Mouse (Mus musculus) effector memory CD4-positive, alpha-beta T cell, adult 7 months (primary cell): ENCODE data around the gene Use1. TPM values are rescaled to one million over a fixed set of nuclear protein-coding genes. Genes with fewer than 3 reads are reported as not detected.

Experiments used
- polyA plus RNA-seq: library from polyadenylated mRNA; unstranded; fragments of 100-300 nt; shearing (Covaris generic); gene quantifications from one replicate; pipeline ENCODE4 v1.2.1, GENCODE M21; 2017

Use1 gene
- polyA plus RNA-seq: 185 TPM

DNA sequence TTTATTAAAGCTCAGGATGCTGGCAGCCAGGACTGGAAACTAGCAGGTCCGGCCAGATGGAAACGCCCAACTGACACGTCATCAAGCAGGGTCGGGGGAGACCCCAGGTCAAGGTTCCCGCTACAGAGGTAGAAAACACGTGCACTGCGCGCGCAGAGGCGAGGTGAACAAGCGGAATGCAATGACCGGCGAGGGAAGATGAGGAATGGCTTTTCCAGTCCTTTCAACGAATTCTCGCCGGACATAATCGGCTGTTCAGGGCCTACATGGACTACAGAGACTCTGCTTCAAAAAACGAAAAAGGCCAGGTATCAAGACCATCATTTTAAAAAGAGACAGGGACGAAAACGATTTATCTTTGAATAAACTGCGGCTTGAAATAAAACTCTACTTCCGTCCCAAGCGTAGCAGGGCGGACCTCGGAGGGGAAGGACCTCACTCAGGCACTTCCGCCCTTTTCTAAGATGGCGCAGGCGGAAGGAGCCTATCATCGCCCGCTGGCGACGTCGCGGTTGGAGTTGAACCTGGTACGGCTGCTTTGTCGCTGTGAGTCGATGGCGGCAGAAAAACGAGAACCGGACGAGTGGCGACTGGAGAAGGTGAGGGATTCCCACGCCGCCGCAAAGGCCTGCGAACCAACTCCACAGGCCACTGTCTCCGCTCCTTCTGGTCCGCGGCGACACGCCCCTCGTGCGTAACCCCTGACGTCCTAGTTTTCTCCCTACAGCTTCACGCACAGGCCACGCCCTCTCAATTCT lies at the start of gene Use1:
Gene Use1 (plus strand): TSS at position 78 of the 758 bp plus-strand sequence.

DNA sequence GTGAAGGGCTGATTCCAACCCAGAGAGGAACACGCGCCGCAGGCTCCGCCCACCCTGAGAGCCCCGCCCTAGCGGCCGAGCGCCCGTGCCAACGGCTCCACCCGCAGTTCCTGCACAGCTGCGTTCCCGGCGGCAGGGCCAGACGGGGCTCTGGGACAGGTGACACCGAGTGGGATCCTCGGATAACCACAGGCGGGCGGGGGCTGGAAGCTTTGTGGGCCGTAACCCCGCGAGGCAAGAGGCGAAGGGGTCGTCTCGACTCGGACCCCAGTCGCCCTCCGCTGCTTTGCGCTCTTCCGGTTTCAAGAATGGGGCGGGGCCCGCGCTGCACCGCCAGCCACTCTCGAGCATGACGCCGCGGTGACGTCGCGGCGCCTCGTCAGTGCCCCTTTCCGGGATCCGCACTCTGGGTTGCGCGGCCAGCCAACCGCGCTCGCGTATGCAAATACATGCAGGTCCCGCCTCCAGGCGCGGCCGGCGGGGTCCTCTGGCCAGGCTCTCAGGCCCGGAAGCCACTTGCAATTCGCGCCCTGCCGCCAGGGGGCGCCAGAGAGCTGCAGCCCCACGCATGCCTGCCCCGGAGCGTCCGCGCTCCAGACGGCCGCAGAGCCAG lies 4.7 kb downstream of the Use1 start, which contains the start of gene Ocel1:
Gene Ocel1 (plus strand): TSS at position 63 of the 613 bp plus-strand sequence.

DNA sequence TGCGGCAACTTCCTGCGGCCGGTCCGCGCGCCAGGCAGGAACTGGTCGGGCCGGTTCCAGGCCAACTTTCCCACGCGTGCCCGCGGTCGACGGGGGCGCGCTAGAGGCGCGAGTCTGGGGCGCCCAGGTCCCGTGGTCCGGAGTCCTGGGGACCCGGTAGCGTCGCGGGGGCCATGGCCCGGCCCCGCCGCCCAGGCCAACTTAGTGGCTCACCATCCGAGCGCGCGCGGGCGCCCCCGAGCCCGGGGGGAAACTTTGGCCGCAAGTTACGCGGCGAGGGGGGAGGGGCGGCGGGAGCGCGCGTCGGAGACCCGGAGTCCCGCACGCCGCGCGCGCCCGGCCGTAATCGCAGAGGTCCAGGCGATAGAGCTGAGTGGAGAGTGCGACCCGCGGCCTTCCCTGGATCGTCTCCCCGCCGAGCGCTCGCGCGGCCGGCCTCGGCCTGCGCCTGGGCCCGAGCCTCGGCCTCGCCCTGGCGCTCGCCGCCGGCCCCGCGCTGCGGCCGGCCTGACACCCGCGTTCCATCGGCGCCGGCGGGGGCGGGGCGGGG lies 14.8 kb downstream of the Use1 start, which contains the start of gene Nr2f6:
Gene Nr2f6 (minus strand): TSS at position 540 of the 550 bp plus-strand sequence.

DNA sequence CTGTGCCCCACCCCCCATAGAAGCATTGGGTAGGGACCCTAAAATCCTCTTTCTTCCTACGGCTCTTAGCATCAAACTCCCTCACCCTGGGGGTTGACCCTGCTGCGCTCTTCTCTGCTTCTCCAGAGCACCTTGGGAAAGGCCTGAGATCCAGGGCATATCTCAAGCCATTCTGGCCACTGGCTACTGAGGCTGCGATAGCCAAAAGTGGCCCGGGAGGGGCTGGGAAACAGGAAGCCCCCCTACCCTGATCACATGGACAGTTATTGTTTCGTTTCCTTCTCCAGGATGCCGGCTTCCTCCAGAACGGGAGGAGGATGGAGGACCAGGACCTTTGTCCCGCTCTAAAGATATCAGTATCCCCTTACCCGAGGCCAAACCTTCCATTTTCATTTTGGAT lies 29.0 kb downstream of the Use1 start, which contains the start of gene Ushbp1:
Gene Ushbp1 (minus strand): TSS at position 174 of the 400 bp plus-strand sequence.

DNA sequence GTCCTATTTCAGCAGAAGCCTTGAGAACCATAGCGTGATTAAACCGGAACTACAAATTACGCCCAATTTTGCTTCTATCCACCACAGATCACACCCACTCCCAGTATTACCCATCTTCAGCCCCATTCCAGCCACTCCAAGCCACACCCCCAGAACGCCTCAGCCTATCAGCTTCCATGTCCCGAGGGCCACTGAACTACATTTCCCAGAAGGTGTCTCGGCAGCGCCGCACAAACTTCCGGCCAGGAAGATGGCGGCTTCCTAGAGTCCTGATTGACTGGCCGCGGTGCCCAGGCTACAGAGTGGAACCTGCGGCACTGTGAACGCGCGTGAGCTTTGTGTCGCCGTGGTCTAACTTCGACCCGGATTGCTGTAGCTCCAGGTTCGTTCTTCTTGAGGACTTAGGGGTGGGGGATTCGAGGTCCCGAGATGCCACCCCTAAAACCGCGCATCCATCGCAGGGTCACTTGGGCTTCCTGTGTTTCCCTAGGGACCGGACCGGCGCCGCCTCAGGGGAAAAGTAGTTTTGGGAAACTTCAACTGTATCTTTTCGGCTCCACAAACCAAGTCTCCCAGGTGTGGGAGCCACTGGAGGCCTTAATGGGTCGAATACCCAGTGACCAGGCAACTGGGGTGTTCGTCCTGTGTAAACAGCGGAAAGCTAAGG lies 30.1 kb downstream of the Use1 start, which contains the start of gene Babam1:
Gene Babam1 (plus strand): TSS at position 223 of the 667 bp plus-strand sequence.

DNA sequence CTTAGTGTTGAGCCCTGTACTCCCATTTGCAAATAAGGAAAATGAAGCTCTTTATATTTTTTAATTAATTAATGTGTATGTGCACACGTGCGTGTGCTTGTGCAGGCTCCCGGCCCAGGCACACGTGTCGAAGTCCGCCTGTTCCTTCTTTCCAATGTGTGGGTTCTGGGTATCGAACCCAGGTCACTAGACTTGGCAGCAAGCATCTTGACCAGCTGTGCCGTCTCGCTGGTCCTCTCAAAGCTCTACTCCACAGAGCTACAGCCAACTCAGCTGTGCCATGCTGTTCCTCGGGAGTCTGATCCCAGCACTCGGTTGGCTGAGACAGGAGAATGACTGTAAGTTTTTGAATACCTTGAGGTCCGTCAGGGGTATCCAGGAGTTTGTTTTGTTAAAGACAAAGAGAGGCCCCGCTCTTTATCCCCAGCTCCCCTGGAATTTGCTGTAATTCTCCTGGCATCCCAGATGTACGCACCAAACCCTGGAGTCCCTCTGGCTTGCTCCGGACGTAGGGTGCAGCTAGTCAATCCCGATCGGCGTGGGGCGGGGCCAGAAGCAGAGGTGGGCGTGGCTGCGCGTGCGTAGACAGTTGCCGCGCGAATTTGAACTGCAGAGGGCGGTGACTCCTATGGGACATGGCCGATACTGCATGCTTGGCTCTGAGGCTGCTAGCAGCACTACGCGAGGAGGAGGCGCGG lies 38.9 kb downstream of the Use1 start, which contains the start of gene Ankle1:
Gene Ankle1 (plus strand): TSS at position 610 of the 698 bp plus-strand sequence.

Other genes with a start within 250 kb of the Use1 start
- 54.4 TPM for gene Myo9b, start 94.1 kb upstream of the Use1 start, polyA plus RNA-seq
- 23.1 TPM for gene Haus8, start 93.9 kb upstream of the Use1 start, polyA plus RNA-seq
- 17.4 TPM for gene Ocel1, start 4.5 kb downstream of the Use1 start, polyA plus RNA-seq
- gene Nr2f6, start 15.1 kb downstream of the Use1 start, polyA plus RNA-seq: 7.6 TPM
- gene Ushbp1, start 29.0 kb downstream of the Use1 start, polyA plus RNA-seq: 0.29 TPM
- gene Babam1, start 30.0 kb downstream of the Use1 start, polyA plus RNA-seq: 87.6 TPM
- 0.20 TPM for gene Ankle1, start 39.2 kb downstream of the Use1 start, polyA plus RNA-seq
- gene Abhd8, start 96.8 kb downstream of the Use1 start, polyA plus RNA-seq: 112 TPM
- gene Mrpl34, start 98.1 kb downstream of the Use1 start, polyA plus RNA-seq: 21.5 TPM
- gene Dda1, start 102.4 kb downstream of the Use1 start, polyA plus RNA-seq: 143 TPM
- gene Ano8, start 119.1 kb downstream of the Use1 start, polyA plus RNA-seq: 16.6 TPM
- gene Gtpbp3, start 121.3 kb downstream of the Use1 start, polyA plus RNA-seq: 6.5 TPM
- not detected for gene Plvap, start 144.9 kb downstream of the Use1 start, polyA plus RNA-seq
- gene Ccdc194, start 158.9 kb downstream of the Use1 start, polyA plus RNA-seq: not detected
- 108 TPM for gene Bst2, start 170.6 kb downstream of the Use1 start, polyA plus RNA-seq
- gene Mvb12a, start 176.1 kb downstream of the Use1 start, polyA plus RNA-seq: 65.2 TPM
- 13.9 TPM for gene Tmem221, start 192.0 kb downstream of the Use1 start, polyA plus RNA-seq
- 1.9 TPM for gene Nxnl1, start 199.8 kb downstream of the Use1 start, polyA plus RNA-seq
- gene Slc27a1, start 202.0 kb downstream of the Use1 start, polyA plus RNA-seq: 16.1 TPM
- gene Pgls, start 225.3 kb downstream of the Use1 start, polyA plus RNA-seq: 66.7 TPM
- gene Fam129c, start 230.8 kb downstream of the Use1 start, polyA plus RNA-seq: 2.7 TPM
- 30.3 TPM for gene Colgalt1, start 244.2 kb downstream of the Use1 start, polyA plus RNA-seq